Mouse (Mus musculus): ENCODE data around the gene Gm44805.
A peak's percentile ranks its signal among the peaks of the same experiment; 100 is the strongest.

Gene Gm44805

GRCm38 (mm10) chr7:19633197-19633596, 48.0 kb downstream of the Gm44805 start:
- DNase-seq (ENCODE audit: extremely low read depth, insufficient read length, low spot score): no peak

GRCm38 (mm10) chr7:19632720-19633119, 48.5 kb downstream of the Gm44805 start:
- no peak for DNase-seq (ENCODE audit: extremely low read depth, insufficient read length, low spot score)

- DNase-seq (ENCODE audit: extremely low read depth, insufficient read length, low spot score): no peak
Observed at GRCm38 (mm10) chr7:19632275-19632674, 48.9 kb downstream of the Gm44805 start.

GRCm38 (mm10) chr7:19629361-19629734, 51.9 kb downstream of the Gm44805 start, which contains the start of gene Relb:
Gene Relb (minus strand): TSS chr7:19629438.
- DNase-seq (ENCODE audit: extremely low read depth, insufficient read length, low spot score): peak; percentile 81

GRCm38 (mm10) chr7:19628536-19629360, 52.5 kb downstream of the Gm44805 start:
- peak; percentile 94 for DNase-seq (ENCODE audit: extremely low read depth, insufficient read length, low spot score)

- DNase-seq (ENCODE audit: extremely low read depth, insufficient read length, low spot score): no peak
Observed at GRCm38 (mm10) chr7:19628192-19628535, 53.1 kb downstream of the Gm44805 start.

GRCm38 (mm10) chr7:19627721-19628120, 53.5 kb downstream of the Gm44805 start:
- no peak for DNase-seq (ENCODE audit: extremely low read depth, insufficient read length, low spot score)

- DNase-seq (ENCODE audit: extremely low read depth, insufficient read length, low spot score): no peak
Observed at GRCm38 (mm10) chr7:19623433-19623832, 57.8 kb downstream of the Gm44805 start.

- DNase-seq (ENCODE audit: extremely low read depth, insufficient read length, low spot score): no peak
Observed at GRCm38 (mm10) chr7:19622241-19622640, 59.0 kb downstream of the Gm44805 start.
